Mouse (Mus musculus) heart, postnatal 14 days (tissue): ENCODE measurements around the gene Pdlim1. TPM values are rescaled to one million over a fixed set of nuclear protein-coding genes. Genes with fewer than 3 reads are reported as not detected.
A peak's percentile ranks its signal among the peaks of the same experiment; 100 is the strongest.

Experiments
- DNase-seq, 2 experiments: peaks; one replicate each; pipeline ENCODE4 v3.0.0; 2021 to 2022
- intact Hi-C: fragments of 180-260 bp; cut with DNase I; formaldehyde crosslinking; loops from one replicate; pipeline ENCODE4 v1.15.1; 2025
- total RNA-seq, 2 experiments: library from RNA; stranded (reverse); gene quantifications; 2 replicates each; pipeline ENCODE4 v1.2.3; 2021

Gene Pdlim1
- total RNA-seq, 2 experiments from 2014 or later: 143 to 187 TPM

GRCm38 (mm10) chr19:40290099-40290724, 18.6 kb upstream of the Pdlim1 start:
- intact Hi-C loops: no loop called here
- peak in 1 of 2 experiments; percentile 35 for DNase-seq

- intact Hi-C loops: no loop called here
- DNase-seq: no peak
These were observed 16.8 kb upstream of the Pdlim1 start for GRCm38 (mm10) chr19:40288415-40288814.

- intact Hi-C loops: no loop called here
- DNase-seq: no peak
These were observed 13.1 kb upstream of the Pdlim1 start for GRCm38 (mm10) chr19:40284704-40285103.

GRCm38 (mm10) chr19:40283415-40283814, 11.8 kb upstream of the Pdlim1 start:
- intact Hi-C loops: no loop called here
- no peak for DNase-seq

GRCm38 (mm10) chr19:40278372-40279023, 6.9 kb upstream of the Pdlim1 start:
- DNase-seq: peak; percentile 45
- intact Hi-C loops: loop anchor here (5.0 kb wide), 1 partner anchor 36 kb away; no protein-coding TSS in a partner anchor

- DNase-seq: no peak
- intact Hi-C loops: loop anchor here (5.0 kb wide), 1 partner anchor 35 kb away; no protein-coding TSS in a partner anchor
These were observed 5.9 kb upstream of the Pdlim1 start for GRCm38 (mm10) chr19:40277494-40277893.

- intact Hi-C loops: loop anchor here (5.0 kb wide), 1 partner anchor 33 kb away; no protein-coding TSS in a partner anchor
- DNase-seq: no peak
These were observed 4.0 kb upstream of the Pdlim1 start for GRCm38 (mm10) chr19:40275401-40276188.

GRCm38 (mm10) chr19:40272674-40273073, 1.0 kb upstream of the Pdlim1 start:
- DNase-seq: no peak
- intact Hi-C loops: no loop called here

- intact Hi-C loops: no loop called here
- DNase-seq: peak; percentile 61
These were observed 1.0 kb downstream of the Pdlim1 start for GRCm38 (mm10) chr19:40270351-40271307.

GRCm38 (mm10) chr19:40269526-40269925, 2.1 kb downstream of the Pdlim1 start:
- DNase-seq: peak in 1 of 2 experiments; percentile 26
- intact Hi-C loops: no loop called here

GRCm38 (mm10) chr19:40268493-40268892, 3.1 kb downstream of the Pdlim1 start:
- no peak for DNase-seq
- intact Hi-C loops: no loop called here

- no peak for DNase-seq
These were observed 4.3 kb downstream of the Pdlim1 start for GRCm38 (mm10) chr19:40267380-40267779.

GRCm38 (mm10) chr19:40259485-40259884, 12.2 kb downstream of the Pdlim1 start:
- intact Hi-C loops: no loop called here
- DNase-seq: no peak

More at GRCm38 (mm10) chr19:40267380-40267779, 4.3 kb downstream of the Pdlim1 start:
- intact Hi-C loops: no loop called here

GRCm38 (mm10) chr19:40257396-40257795, 14.2 kb downstream of the Pdlim1 start:
- intact Hi-C loops: no loop called here
- DNase-seq: no peak

GRCm38 (mm10) chr19:40256376-40257050, 15.1 kb downstream of the Pdlim1 start:
- DNase-seq: no peak
- intact Hi-C loops: no loop called here

- intact Hi-C loops: no loop called here
These were observed 16.1 kb downstream of the Pdlim1 start for GRCm38 (mm10) chr19:40255561-40255960.

GRCm38 (mm10) chr19:40254741-40255140, 16.9 kb downstream of the Pdlim1 start:
- no peak for DNase-seq
- intact Hi-C loops: no loop called here

More at GRCm38 (mm10) chr19:40255561-40255960, 16.1 kb downstream of the Pdlim1 start:
- DNase-seq: no peak

- intact Hi-C loops: no loop called here
- DNase-seq: no peak
These were observed 17.9 kb downstream of the Pdlim1 start for GRCm38 (mm10) chr19:40253768-40254167.

GRCm38 (mm10) chr19:40251115-40251514, 20.5 kb downstream of the Pdlim1 start:
- intact Hi-C loops: no loop called here

More at GRCm38 (mm10) chr19:40251115-40251514, 20.5 kb downstream of the Pdlim1 start:
- DNase-seq: no peak
